Mouse (Mus musculus) forebrain, embryonic 13.5 days (tissue): ENCODE measurements around the gene Kif2a. TPM values are rescaled to one million over a fixed set of nuclear protein-coding genes. Genes with fewer than 3 reads are reported as not detected.
"Not testable (repeated sequence)": the region's sequence is repeated elsewhere in the genome, so short reads cannot be mapped to it uniquely, and the experiment has no call there.

Experiments used
- ATAC-seq: fragments of 200-750 bp; cut with Nextera tagmentation; 2 replicates; pipeline ENCODE4 v1.8.0; 2017
- H3K27ac ChIP-seq: fragments of 300-500 bp; sonication (generic); 2 replicates; pipeline ENCODE4 v1.5.1; 2015; ENCODE audit warnings: inconsistent platforms, mild to moderate bottlenecking, moderate library complexity
- H3K27me3 ChIP-seq: fragments of 300-500 bp; sonication (generic); 2 replicates; pipeline ENCODE4 v1.6.1; 2015; ENCODE audit warnings: mild to moderate bottlenecking, inconsistent platforms
- H3K36me3 ChIP-seq: fragments of 300-500 bp; sonication (generic); 2 replicates; pipeline ENCODE4 v1.6.1; 2015; ENCODE audit warnings: mild to moderate bottlenecking, inconsistent platforms; ENCODE audit not compliant: poor library complexity, severe bottlenecking
- H3K4me1 ChIP-seq: fragments of 300-500 bp; sonication (generic); 2 replicates; pipeline ENCODE4 v1.6.1; 2015; ENCODE audit warnings: inconsistent platforms
- H3K4me2 ChIP-seq: fragments of 300-500 bp; sonication (generic); 2 replicates; pipeline ENCODE4 v1.6.1; 2015; ENCODE audit warnings: inconsistent platforms, mild to moderate bottlenecking, moderate library complexity
- H3K4me3 ChIP-seq: fragments of 300-500 bp; sonication (generic); 2 replicates; pipeline ENCODE4 v1.5.1; 2015; ENCODE audit warnings: mild to moderate bottlenecking, inconsistent platforms
- H3K9ac ChIP-seq: fragments of 300-500 bp; sonication (generic); 2 replicates; pipeline ENCODE4 v1.6.1; 2015; ENCODE audit warnings: mild to moderate bottlenecking, inconsistent platforms
- H3K9me3 ChIP-seq: fragments of 300-500 bp; sonication (generic); replicated peaks from 2 replicates; pipeline ENCODE4 v1.6.1; 2016; ENCODE audit warnings: inconsistent platforms
- WGBS: fragments of 180-500 bp; shearing (Covaris S2); methylation state at CpG from one replicate; pipeline ENCODE4 v1.1.7; 2015; 5-methylcytosine and 5-hydroxymethylcytosine counted together
- polyA plus RNA-seq: library from polyadenylated mRNA; unstranded; fragments of >200 nt; fragmentation: Nextera tagmentation; extraction: Ambion mirVana; gene quantifications from 2 replicates; pipeline ENCODE4 v1.2.1, GENCODE M21; 2015

Gene Kif2a
- polyA plus RNA-seq, 1 experiment from 2014 or later: 37.4 TPM

GRCm38 (mm10) chr13:107008174-107008573 lies 13.8 kb downstream of the Kif2a start:
- H3K9ac ChIP-seq: no peak overlapping the region
- H3K4me3 ChIP-seq: no peak overlapping the region
- no peaks in the 10 kb centered on the region for H3K36me3 ChIP-seq
- H3K27ac ChIP-seq: no peak overlapping the region
- WGBS: 89% methylated on average over 4 of the region's 4 CpGs
- no peak for ATAC-seq
- H3K9me3 ChIP-seq: no peaks in the 10 kb centered on the region
- H3K4me2 ChIP-seq: no peak overlapping the region
- H3K4me1 ChIP-seq: peaks cover 19% of the 10 kb centered on the region
- H3K27me3 ChIP-seq: no peaks in the 10 kb centered on the region

DNA sequence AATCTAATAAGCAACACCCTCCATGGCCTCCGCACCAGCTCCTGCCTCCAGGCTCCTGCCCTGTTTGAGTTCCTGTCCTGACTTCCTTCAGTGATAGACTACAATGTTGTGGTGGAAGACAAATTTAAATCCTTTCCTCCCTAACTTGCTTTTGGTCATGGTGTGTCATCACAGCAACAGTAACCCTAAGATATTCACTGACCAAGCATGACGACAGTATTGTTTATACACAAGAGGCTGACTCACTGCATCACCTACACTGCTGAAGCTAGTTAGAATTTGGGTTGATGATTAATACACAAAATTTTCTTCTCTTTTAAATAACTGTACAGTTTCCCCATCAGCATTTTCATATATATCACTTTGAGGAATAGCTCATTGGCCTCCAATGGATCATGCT lies 18.7 kb downstream of the Kif2a start:
- no peak for ATAC-seq
- Histone ChIP-seq H3K27ac (no peak overlapping the region), H3K27me3 (no peaks in the 10 kb centered on the region), H3K36me3 (no peaks in the 10 kb centered on the region), H3K9me3 (no peaks in the 10 kb centered on the region), H3K4me3 (no peak overlapping the region), H3K4me1 (0 out of 2 replicates have a peak, but pooled peaks cover 2% of the 10 kb centered on the region), H3K4me2 (no peak overlapping the region), H3K9ac (no peak overlapping the region)
- 92% methylated on average over 2 of the region's 2 CpGs for WGBS

GRCm38 (mm10) chr13:106998671-106999070 lies 23.3 kb downstream of the Kif2a start:
- Histone ChIP-seq H3K4me3 (no peak overlapping the region), H3K9me3 (no peaks in the 10 kb centered on the region), H3K27me3 (no peaks in the 10 kb centered on the region), H3K4me2 (no peak overlapping the region), H3K4me1 (peaks cover 3% of the 10 kb centered on the region; the same call in 1 of the 2 replicates), H3K27ac (no peak overlapping the region), H3K9ac (no peak overlapping the region), H3K36me3 (no peaks in the 10 kb centered on the region)
- ATAC-seq: no peak
- 90% methylated on average over 5 of the region's 5 CpGs for WGBS

- H3K9ac ChIP-seq: no peak overlapping the region
- ATAC-seq: no peak
- 90% methylated on average over 2 of the region's 2 CpGs for WGBS
- H3K36me3 ChIP-seq: 0 out of 2 replicates have a peak, but pooled peaks cover 5% of the 10 kb centered on the region
- peaks cover 3% of the 10 kb centered on the region; the same call in 1 of the 2 replicates for H3K4me1 ChIP-seq
- H3K4me3 ChIP-seq: no peak overlapping the region
- H3K27me3 ChIP-seq: no peaks in the 10 kb centered on the region
- no peak overlapping the region for H3K4me2 ChIP-seq
- no peak overlapping the region for H3K27ac ChIP-seq
- H3K9me3 ChIP-seq: no peaks in the 10 kb centered on the region
These were observed 23.9 kb downstream of the Kif2a start for GRCm38 (mm10) chr13:106998026-106998425.

DNA sequence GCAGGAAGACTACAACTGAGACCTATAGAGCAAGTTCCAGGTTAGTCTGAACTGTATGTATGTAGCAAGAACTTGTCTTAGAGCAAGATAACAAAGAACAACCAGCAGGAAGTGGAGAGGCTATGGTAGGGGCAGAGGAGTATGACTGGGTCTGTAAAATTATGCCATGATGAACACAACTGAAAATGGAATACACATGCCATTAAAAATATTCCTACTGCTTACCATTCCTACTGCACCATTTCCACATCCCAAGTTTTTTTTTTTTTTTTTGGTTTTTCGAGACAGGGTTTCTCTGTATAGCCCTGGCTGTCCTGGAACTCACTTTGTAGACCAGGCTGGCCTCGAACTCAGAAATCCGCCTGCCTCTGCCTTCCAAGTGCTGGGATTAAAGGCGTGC lies 24.4 kb downstream of the Kif2a start:
- H3K4me2 ChIP-seq, H3K36me3 ChIP-seq, H3K4me3 ChIP-seq, H3K27ac ChIP-seq, H3K9ac ChIP-seq, ATAC-seq, H3K9me3 ChIP-seq, H3K27me3 ChIP-seq, H3K4me1 ChIP-seq: not testable (repeated sequence)
- 98% methylated on average over 4 of the region's 4 CpGs for WGBS

GRCm38 (mm10) chr13:106996891-106997290 lies 25.0 kb downstream of the Kif2a start:
- Histone ChIP-seq H3K27ac (no peak overlapping the region), H3K4me1 (peaks cover 3% of the 10 kb centered on the region; the same call in 1 of the 2 replicates), H3K36me3 (peaks cover 16% of the 10 kb centered on the region), H3K27me3 (no peaks in the 10 kb centered on the region), H3K4me3 (no peak overlapping the region), H3K9ac (no peak overlapping the region), H3K4me2 (no peak overlapping the region), H3K9me3 (no peaks in the 10 kb centered on the region)
- no peak for ATAC-seq
- WGBS: 88% methylated on average over 2 of the region's 2 CpGs

DNA sequence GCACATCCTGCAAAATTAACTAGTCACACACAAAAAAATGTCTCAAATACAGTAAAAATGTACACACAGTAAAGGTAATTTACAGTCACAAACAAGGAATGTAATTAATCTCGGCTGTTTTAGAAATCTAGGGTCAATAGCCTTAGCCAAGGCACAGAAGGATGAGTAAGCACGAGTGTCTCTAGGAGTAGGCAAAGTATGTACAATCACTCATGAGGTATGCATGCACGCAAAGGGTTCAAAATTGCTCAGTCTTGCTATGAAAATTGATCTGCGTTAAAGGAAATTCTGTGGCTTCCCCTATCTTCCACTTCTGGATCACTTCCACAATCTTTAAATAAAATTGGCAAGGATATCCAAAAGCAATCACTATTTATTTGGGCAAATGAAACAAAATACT lies 60.4 kb downstream of the Kif2a start:
- no peak overlapping the region for H3K27ac ChIP-seq
- H3K4me3 ChIP-seq: no peak overlapping the region
- no peak for ATAC-seq
- no peak overlapping the region for H3K4me2 ChIP-seq
- no peak overlapping the region for H3K9ac ChIP-seq
- H3K27me3 ChIP-seq: no peaks in the 10 kb centered on the region
- H3K4me1 ChIP-seq: no peaks in the 10 kb centered on the region
- no peaks in the 10 kb centered on the region for H3K9me3 ChIP-seq
- H3K36me3 ChIP-seq: peaks cover 54% of the 10 kb centered on the region
- WGBS: 95% methylated on average over 4 of the region's 4 CpGs

DNA sequence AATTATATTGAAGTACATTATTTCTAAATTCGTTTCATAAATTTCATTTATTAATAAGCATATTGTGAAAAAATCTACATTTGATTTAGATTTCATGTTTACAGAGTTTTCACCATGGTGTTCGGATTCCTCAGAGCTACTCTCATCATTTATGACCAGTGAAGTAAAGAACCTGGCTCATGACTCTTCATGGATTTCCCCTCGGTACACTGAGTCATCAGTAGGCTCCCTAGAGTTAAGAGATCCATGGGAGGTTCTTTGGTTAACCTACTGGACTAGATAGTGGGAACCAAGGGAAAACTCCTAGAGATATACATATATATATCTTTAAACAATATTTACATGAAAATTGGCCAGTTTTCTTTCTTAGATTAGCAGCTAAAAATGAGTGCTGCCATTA lies 61.4 kb downstream of the Kif2a start:
- no peak overlapping the region for H3K4me3 ChIP-seq
- H3K4me2 ChIP-seq: no peak overlapping the region
- no peak overlapping the region for H3K9ac ChIP-seq
- H3K27me3 ChIP-seq: no peaks in the 10 kb centered on the region
- no peak overlapping the region for H3K27ac ChIP-seq
- no peaks in the 10 kb centered on the region for H3K9me3 ChIP-seq
- ATAC-seq: no peak
- H3K36me3 ChIP-seq: peaks cover 62% of the 10 kb centered on the region
- 90% methylated on average over 3 of the region's 3 CpGs for WGBS
- no peaks in the 10 kb centered on the region for H3K4me1 ChIP-seq

- Histone ChIP-seq H3K27ac (no peak overlapping the region), H3K9me3 (no peaks in the 10 kb centered on the region), H3K4me2 (no peak overlapping the region), H3K27me3 (no peaks in the 10 kb centered on the region), H3K9ac (no peak overlapping the region), H3K4me1 (no peaks in the 10 kb centered on the region), H3K4me3 (no peak overlapping the region), H3K36me3 (peaks cover 68% of the 10 kb centered on the region)
- WGBS: 89% methylated on average over 3 of the region's 3 CpGs
- no peak for ATAC-seq
These were observed 63.6 kb downstream of the Kif2a start for GRCm38 (mm10) chr13:106958286-106958685.

DNA sequence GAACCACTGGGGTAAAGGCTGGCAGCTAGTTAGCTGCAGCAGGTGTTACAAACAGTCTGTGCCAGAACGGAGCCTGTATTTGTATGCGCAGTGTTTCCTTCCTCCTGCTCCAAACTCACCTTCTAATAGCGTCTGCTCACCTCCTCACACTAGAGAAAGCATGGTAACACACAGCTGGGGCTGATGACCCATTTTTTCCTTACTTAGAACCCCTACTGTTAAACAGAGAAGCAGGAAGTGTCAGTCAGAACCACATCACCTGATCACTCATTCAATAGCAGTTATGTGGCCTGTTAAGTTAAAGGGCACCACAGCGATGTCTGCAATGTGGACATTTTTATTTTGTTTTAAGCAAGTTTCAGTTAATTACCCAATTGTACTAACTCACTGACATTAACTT lies 64.4 kb downstream of the Kif2a start:
- Histone ChIP-seq H3K27me3 (no peaks in the 10 kb centered on the region), H3K27ac (no peak overlapping the region), H3K9ac (no peak overlapping the region), H3K4me2 (no peak overlapping the region), H3K9me3 (no peaks in the 10 kb centered on the region), H3K4me3 (no peak overlapping the region), H3K4me1 (no peaks in the 10 kb centered on the region), H3K36me3 (peaks cover 63% of the 10 kb centered on the region)
- WGBS: 86% methylated on average over 4 of the region's 4 CpGs
- no peak for ATAC-seq

DNA sequence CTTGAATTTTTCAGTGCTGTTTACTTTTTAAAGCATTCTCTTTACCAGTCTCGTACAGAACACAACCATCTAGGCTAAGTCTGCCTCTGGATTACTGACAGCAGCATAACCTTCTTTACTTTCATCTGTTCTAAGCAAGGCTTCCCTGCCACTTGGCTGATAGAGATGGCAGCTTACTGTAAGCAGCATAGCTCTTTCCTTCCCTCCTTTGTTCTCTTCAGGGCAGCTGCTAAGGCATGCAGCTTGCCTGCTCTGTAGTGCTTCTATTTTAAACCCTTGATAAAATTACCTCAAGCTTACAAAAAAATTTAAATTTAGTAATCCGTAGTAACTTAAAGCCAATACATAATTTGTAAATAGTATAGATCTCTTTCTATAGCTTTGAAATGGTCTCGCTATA lies 67.0 kb downstream of the Kif2a start:
- Histone ChIP-seq H3K27me3 (no peaks in the 10 kb centered on the region), H3K4me3 (no peak overlapping the region), H3K27ac (no peak overlapping the region), H3K36me3 (peaks cover 67% of the 10 kb centered on the region), H3K9ac (no peak overlapping the region), H3K4me2 (no peak overlapping the region), H3K9me3 (no peaks in the 10 kb centered on the region), H3K4me1 (no peaks in the 10 kb centered on the region)
- 91% methylated on average over 3 of the region's 3 CpGs for WGBS
- ATAC-seq: no peak

- Histone ChIP-seq H3K9ac (peak overlapping the region; percentile 89), H3K4me2 (peak overlapping the region; percentile 65), H3K27me3 (no peaks in the 10 kb centered on the region), H3K36me3 (peaks cover 31% of the 10 kb centered on the region), H3K27ac (peak overlapping the region; percentile 63; the same call in 1 of the 2 replicates), H3K4me1 (peaks cover 18% of the 10 kb centered on the region), H3K4me3 (peak overlapping the region; percentile 97), H3K9me3 (no peaks in the 10 kb centered on the region)
- ATAC-seq: no peak
- 7% methylated on average over 6 of the region's 6 CpGs for WGBS
These were observed 74.3 kb downstream of the Kif2a start for GRCm38 (mm10) chr13:106947583-106947982.
